Mouse (Mus musculus): Measurements from ENCODE around the gene Ss18l2.

DNA sequence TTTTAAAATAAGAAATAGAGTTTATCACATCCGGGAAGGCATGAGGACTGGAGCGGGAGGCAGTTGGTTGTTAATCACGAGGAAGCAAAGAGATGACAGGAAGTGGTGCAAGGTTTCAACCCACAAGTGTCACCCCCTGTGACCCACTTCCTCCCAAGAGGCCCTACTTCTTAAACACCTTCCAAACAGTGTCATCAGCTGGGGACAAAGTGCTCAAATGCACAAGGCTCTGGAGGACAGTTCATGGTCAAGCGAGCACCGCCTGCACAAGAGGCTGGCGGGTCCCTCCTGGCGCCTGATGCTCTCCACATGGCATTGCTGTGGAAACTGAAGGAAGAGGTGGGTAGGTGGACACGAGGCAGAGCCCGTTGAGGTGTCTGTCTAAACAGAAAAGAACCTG lies 35.1 kb upstream of the Ss18l2 start:
- peak; percentile 63; the same call in 1 of the 2 replicates for TF ChIP-seq POLR2A (IDR thresholded peaks at IDR 0.05; ENCODE audit: control insufficient read depth, extremely low read depth, insufficient read depth, low read length, poor library complexity)
- TF ChIP-seq CTCF (IDR thresholded peaks at IDR 0.05; ENCODE audit: borderline replicate concordance, control insufficient read depth, extremely low read depth, insufficient read depth, low read length, poor library complexity): no peak
